Mouse (Mus musculus): Measurements from ENCODE around the gene Wdr43. TPM values are rescaled to one million over a fixed set of nuclear protein-coding genes. Genes with fewer than 3 reads are reported as not detected.

The Wdr43 gene
- polyA plus RNA-seq, 1 experiment from 2014 or later, result 57.0 TPM

DNA sequence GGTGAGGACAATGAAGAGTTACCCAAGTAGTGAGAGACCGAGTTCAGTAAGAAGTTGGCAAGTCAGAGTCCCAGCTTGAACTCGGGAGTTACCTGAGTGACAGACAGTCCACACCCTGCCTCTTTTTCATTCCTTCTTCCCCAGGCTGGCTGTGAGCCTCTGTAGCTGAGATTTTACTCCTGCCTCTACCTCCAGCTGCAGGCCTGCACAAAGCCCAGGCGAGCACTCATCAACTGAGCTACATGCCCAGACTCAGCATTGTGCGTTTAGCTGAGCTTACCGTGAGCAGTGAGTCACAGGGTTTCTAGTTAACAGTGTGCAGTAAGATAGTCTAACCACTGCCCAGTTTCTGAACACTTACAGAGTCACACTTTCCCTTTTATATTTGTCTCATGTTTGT lies 37.2 kb downstream of the Wdr43 start:
- Histone ChIP-seq H3K9me3 (ENCODE audit: control insufficient read depth, low read length) (no peaks in the 10 kb centered on the region), H3K9ac (replicated peaks; ENCODE audit: low read length) (no peak overlapping the region), H3K4me1 (ENCODE audit: control insufficient read depth, insufficient read depth, low read length) (no peaks in the 10 kb centered on the region), H3K27me3 (ENCODE audit: control insufficient read depth, insufficient read depth, low read length) (no peaks in the 10 kb centered on the region), H3K4me3 (replicated peaks; ENCODE audit: low read depth, low read length) (no peak overlapping the region), H3K4me2 (ENCODE audit: low read length) (no peak overlapping the region), H3K27ac (replicated peaks; ENCODE audit: low read depth, low read length) (no peak overlapping the region), H3K36me3 (ENCODE audit: control insufficient read depth, insufficient read depth, low read length) (peaks cover 73% of the 10 kb centered on the region)
- no peak for DNase-seq
- no peak for ATAC-seq (ENCODE audit: low FRiP score, low TSS enrichment)
- WGBS, result 92% methylated on average over 5 of the region's 5 CpGs

DNA sequence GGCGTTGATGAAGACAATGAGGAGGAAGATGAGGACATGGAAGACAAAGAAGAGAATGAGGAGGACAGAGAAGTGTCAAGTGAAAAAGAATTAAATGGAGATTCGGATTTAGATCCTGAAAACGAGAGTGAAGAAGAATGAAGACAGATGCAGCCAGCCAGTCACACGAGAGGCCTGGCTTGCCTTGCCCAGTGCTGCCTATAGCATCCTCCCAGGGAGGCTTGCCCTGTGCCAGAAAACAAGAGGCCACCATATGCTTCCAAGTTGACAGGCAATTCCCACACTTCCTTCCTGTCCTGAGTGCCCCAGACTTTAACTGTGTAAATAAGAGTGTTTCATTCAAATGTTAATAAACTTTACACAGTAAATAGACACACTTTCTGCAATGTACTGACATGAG lies 41.8 kb downstream of the Wdr43 start:
- no peak for ATAC-seq (ENCODE audit: low FRiP score, low TSS enrichment)
- H3K4me3 ChIP-seq (replicated peaks; ENCODE audit: low read depth, low read length), result no peak overlapping the region
- H3K9me3 ChIP-seq (ENCODE audit: control insufficient read depth, low read length), result no peaks in the 10 kb centered on the region
- H3K4me2 ChIP-seq (ENCODE audit: low read length), result no peak overlapping the region
- H3K27me3 ChIP-seq (ENCODE audit: control insufficient read depth, insufficient read depth, low read length), result no peaks in the 10 kb centered on the region
- H3K27ac ChIP-seq (replicated peaks; ENCODE audit: low read depth, low read length), result no peak overlapping the region
- no peaks in the 10 kb centered on the region for H3K4me1 ChIP-seq (ENCODE audit: control insufficient read depth, insufficient read depth, low read length)
- WGBS, result 86% methylated on average over 4 of the region's 4 CpGs
- DNase-seq, result no peak
- H3K36me3 ChIP-seq (ENCODE audit: control insufficient read depth, insufficient read depth, low read length), result peaks cover 45% of the 10 kb centered on the region
- H3K9ac ChIP-seq (replicated peaks; ENCODE audit: low read length), result no peak overlapping the region

DNA sequence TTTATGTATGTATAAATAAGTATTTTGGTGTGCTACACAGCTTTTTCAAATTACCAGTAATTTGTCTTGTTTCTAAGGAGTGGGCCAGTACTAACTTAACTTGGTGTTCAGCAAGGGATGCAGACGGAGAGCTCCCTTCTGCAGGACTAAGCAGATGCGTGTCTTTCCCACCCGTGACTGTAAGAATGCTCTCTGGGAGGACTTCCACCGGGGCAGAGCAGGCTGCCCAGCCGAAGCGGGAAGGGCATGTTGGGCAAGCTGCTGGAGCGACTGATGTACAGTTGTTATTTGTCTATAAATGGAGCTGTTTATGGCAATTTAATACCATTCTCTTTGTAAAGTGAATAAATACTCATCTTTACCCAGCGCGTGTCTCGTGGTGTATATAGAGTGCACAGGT lies 43.0 kb downstream of the Wdr43 start:
- DNase-seq, result no peak
- peaks cover 36% of the 10 kb centered on the region for H3K36me3 ChIP-seq (ENCODE audit: control insufficient read depth, insufficient read depth, low read length)
- 93% methylated on average over 10 of the region's 10 CpGs for WGBS

DNA sequence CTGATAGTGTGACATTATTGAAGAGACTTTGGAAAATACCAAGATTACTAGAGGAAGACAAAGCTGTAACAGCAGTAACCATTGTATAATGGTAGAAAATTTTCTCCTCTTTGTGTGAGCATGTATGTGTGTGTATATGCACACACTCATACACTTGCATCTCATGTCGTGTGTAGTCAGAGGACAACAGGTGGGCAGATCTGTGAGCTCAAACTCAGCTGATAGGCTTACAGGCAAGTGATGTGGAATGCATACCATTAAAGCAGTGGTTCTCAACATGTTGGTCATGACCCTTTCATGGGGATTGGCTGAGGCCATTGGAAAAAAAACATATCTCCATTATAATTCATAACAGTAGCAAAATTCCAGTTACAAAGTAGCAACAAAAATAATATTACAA lies 44.7 kb downstream of the Wdr43 start:
- H3K9me3 ChIP-seq (ENCODE audit: control insufficient read depth, low read length), result no peaks in the 10 kb centered on the region
- no peak overlapping the region for H3K4me2 ChIP-seq (ENCODE audit: low read length)
- no peak overlapping the region for H3K27ac ChIP-seq (replicated peaks; ENCODE audit: low read depth, low read length)
- no peaks in the 10 kb centered on the region; the same call in 1 of the 2 replicates for H3K4me1 ChIP-seq (ENCODE audit: control insufficient read depth, insufficient read depth, low read length)
- peaks cover 27% of the 10 kb centered on the region for H3K36me3 ChIP-seq (ENCODE audit: control insufficient read depth, insufficient read depth, low read length)
- H3K4me3 ChIP-seq (replicated peaks; ENCODE audit: low read depth, low read length), result no peak overlapping the region
- ATAC-seq (ENCODE audit: low FRiP score, low TSS enrichment) (no peak), DNase-seq (no peak)
- 51% methylated on average over 1 of the region's 1 CpGs for WGBS
- no peaks in the 10 kb centered on the region for H3K27me3 ChIP-seq (ENCODE audit: control insufficient read depth, insufficient read depth, low read length)
- H3K9ac ChIP-seq (replicated peaks; ENCODE audit: low read length), result no peak overlapping the region

More for the DNA sequence above, 43.0 kb downstream of the Wdr43 start:
- H3K27ac ChIP-seq (replicated peaks; ENCODE audit: low read depth, low read length), result no peak overlapping the region
- no peaks in the 10 kb centered on the region for H3K27me3 ChIP-seq (ENCODE audit: control insufficient read depth, insufficient read depth, low read length)
- no peak for ATAC-seq (ENCODE audit: low FRiP score, low TSS enrichment)
- no peaks in the 10 kb centered on the region; the same call in 1 of the 2 replicates for H3K4me1 ChIP-seq (ENCODE audit: control insufficient read depth, insufficient read depth, low read length)
- H3K9ac ChIP-seq (replicated peaks; ENCODE audit: low read length), result no peak overlapping the region
- no peak overlapping the region for H3K4me2 ChIP-seq (ENCODE audit: low read length)
- H3K9me3 ChIP-seq (ENCODE audit: control insufficient read depth, low read length), result no peaks in the 10 kb centered on the region
- no peak overlapping the region for H3K4me3 ChIP-seq (replicated peaks; ENCODE audit: low read depth, low read length)

DNA sequence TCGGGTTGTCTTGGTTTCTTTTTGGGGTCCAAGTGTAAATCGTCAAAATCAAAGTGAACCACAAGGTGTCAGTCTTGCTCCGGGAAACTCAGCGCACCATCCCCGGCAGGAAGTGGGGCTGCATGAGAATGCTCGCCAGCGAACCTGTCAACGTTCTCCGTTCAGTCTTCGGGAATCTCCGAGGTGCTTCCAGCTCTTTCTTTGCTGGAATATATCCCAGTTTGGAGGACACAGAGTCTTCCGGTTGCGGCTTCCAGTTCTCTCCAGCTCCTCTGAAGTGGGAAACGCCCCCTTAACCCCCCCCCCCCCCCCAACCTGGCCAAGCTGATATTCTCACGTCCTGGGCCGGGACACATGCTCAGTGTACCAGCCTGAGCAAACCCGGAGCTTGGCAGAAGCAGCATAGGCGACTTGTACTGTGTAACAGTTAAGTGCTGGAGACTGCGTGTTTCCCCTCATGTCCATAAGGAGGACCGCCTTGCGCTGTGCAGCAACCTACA lies 47.1 kb downstream of the Wdr43 start:
- H3K4me2 ChIP-seq (ENCODE audit: low read length), result peak overlapping the region; percentile 61
- H3K36me3 ChIP-seq (ENCODE audit: control insufficient read depth, insufficient read depth, low read length), result peaks cover 10% of the 10 kb centered on the region
- peak; percentile 81 for ATAC-seq (ENCODE audit: low FRiP score, low TSS enrichment)
- no peaks in the 10 kb centered on the region for H3K9me3 ChIP-seq (ENCODE audit: control insufficient read depth, low read length)
- no peaks in the 10 kb centered on the region; the same call in 1 of the 2 replicates for H3K4me1 ChIP-seq (ENCODE audit: control insufficient read depth, insufficient read depth, low read length)
- no peak overlapping the region for H3K27ac ChIP-seq (replicated peaks; ENCODE audit: low read depth, low read length)
- H3K9ac ChIP-seq (replicated peaks; ENCODE audit: low read length), result no peak overlapping the region; the same call in 1 of the 2 replicates
- H3K4me3 ChIP-seq (replicated peaks; ENCODE audit: low read depth, low read length), result peak overlapping the region; percentile 27
- no peaks in the 10 kb centered on the region for H3K27me3 ChIP-seq (ENCODE audit: control insufficient read depth, insufficient read depth, low read length)
- WGBS, result 9% methylated on average over 21 of the region's 21 CpGs
- peak; percentile 92 for DNase-seq

DNA sequence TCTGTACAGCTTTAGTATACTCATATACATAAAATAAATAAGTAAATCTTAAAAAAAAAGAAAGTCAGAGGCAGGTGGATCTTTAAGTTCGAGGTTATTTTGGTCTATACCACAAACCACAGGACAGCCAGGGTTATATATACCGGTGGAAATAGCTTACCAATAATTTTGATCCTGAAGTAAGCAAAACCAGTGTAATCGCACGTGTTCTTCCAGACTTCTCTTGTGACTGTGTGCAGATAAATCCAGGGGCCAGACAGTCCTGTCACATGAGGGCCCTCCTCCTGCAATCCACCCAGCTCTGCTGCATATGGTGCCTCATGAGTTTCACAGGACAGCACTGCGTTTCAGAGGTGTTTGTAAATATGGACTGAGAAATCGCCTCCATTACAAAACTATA lies 47.8 kb downstream of the Wdr43 start:
- Histone ChIP-seq H3K27ac (replicated peaks; ENCODE audit: low read depth, low read length) (no peak overlapping the region), H3K9ac (replicated peaks; ENCODE audit: low read length) (no peak overlapping the region), H3K27me3 (ENCODE audit: control insufficient read depth, insufficient read depth, low read length) (no peaks in the 10 kb centered on the region), H3K4me1 (ENCODE audit: control insufficient read depth, insufficient read depth, low read length) (no peaks in the 10 kb centered on the region; the same call in 1 of the 2 replicates), H3K9me3 (ENCODE audit: control insufficient read depth, low read length) (no peaks in the 10 kb centered on the region), H3K4me2 (ENCODE audit: low read length) (no peak overlapping the region), H3K36me3 (ENCODE audit: control insufficient read depth, insufficient read depth, low read length) (peaks cover 5% of the 10 kb centered on the region; the same call in 1 of the 2 replicates), H3K4me3 (replicated peaks; ENCODE audit: low read depth, low read length) (no peak overlapping the region)
- ATAC-seq (ENCODE audit: low FRiP score, low TSS enrichment), result no peak
- no peak for DNase-seq
- WGBS, result 91% methylated on average over 6 of the region's 6 CpGs

DNA sequence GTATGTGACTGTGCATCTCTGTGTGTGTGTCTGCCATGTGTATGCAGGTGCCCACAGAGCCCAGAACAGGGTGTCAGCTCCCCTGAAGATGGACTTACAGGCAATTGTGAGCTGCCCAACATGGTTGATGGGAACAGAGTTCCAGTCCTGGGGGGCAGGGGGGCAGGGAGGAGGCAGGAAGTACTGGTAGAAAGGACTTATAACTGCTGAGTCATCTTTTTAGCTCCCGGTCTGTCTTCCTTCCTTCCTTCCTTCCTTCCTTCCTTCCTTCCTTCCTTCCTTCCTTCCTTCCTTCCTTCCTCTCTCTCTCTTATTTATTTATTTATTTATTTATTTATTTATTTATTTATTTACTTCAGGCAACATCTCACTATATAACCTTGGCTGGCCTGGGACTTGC lies 48.5 kb downstream of the Wdr43 start:
- WGBS, result 74% methylated on average over 1 of the region's 1 CpGs
- H3K4me2 ChIP-seq (ENCODE audit: low read length), result no peak overlapping the region
- no peaks in the 10 kb centered on the region; the same call in 1 of the 2 replicates for H3K36me3 ChIP-seq (ENCODE audit: control insufficient read depth, insufficient read depth, low read length)
- H3K9ac ChIP-seq (replicated peaks; ENCODE audit: low read length), result no peak overlapping the region
- no peak overlapping the region for H3K4me3 ChIP-seq (replicated peaks; ENCODE audit: low read depth, low read length)
- ATAC-seq (ENCODE audit: low FRiP score, low TSS enrichment), result no peak
- no peak for DNase-seq
- no peaks in the 10 kb centered on the region; the same call in 1 of the 2 replicates for H3K4me1 ChIP-seq (ENCODE audit: control insufficient read depth, insufficient read depth, low read length)
- H3K27ac ChIP-seq (replicated peaks; ENCODE audit: low read depth, low read length), result no peak overlapping the region
- no peaks in the 10 kb centered on the region for H3K9me3 ChIP-seq (ENCODE audit: control insufficient read depth, low read length)
- H3K27me3 ChIP-seq (ENCODE audit: control insufficient read depth, insufficient read depth, low read length), result no peaks in the 10 kb centered on the region

DNA sequence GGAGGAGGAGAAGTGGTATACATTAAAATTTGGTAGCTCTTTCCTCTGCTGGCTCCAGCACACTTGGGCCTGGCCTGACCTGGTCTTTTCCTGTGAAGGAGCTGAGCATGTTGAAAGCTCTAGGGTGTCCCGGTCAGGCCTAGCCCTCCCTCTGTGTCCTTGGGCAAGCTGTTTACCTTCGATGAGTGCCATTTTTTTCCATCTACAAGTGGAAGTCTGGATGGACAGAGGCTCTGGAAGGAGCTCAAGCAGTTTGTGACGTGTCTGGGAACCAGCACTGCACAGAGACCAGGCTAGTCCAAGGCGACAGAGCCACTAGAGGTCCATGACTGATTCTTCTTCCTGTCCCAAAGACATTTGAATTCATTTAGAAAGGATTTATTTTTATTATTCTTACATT lies 49.5 kb downstream of the Wdr43 start:
- Histone ChIP-seq H3K27me3 (ENCODE audit: control insufficient read depth, insufficient read depth, low read length) (no peaks in the 10 kb centered on the region), H3K4me1 (ENCODE audit: control insufficient read depth, insufficient read depth, low read length) (no peaks in the 10 kb centered on the region; the same call in 1 of the 2 replicates), H3K36me3 (ENCODE audit: control insufficient read depth, insufficient read depth, low read length) (no peaks in the 10 kb centered on the region), H3K27ac (replicated peaks; ENCODE audit: low read depth, low read length) (no peak overlapping the region), H3K9ac (replicated peaks; ENCODE audit: low read length) (no peak overlapping the region), H3K4me3 (replicated peaks; ENCODE audit: low read depth, low read length) (no peak overlapping the region), H3K4me2 (ENCODE audit: low read length) (no peak overlapping the region), H3K9me3 (ENCODE audit: control insufficient read depth, low read length) (no peaks in the 10 kb centered on the region)
- 87% methylated on average over 4 of the region's 4 CpGs for WGBS
- no peak for DNase-seq
- no peak for ATAC-seq (ENCODE audit: low FRiP score, low TSS enrichment)

DNA sequence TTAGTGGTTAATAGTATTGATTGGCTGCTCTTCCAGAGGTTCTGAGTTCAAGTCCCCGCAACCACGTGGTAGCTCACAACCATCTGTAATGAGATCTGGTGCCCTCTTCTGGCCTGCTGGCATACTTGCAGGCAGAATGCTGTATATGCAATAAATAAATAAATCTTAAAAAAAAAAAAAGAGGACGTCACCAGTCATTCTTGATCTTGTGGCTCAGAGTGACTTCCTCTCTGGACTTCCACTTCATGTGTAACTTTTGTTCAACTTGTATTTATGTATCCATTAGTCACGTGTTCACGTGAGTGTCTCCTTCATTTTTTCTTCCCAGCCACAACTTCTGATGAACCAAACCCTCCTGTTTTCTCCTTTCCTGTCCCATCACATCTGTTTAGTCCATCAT lies 53.8 kb downstream of the Wdr43 start:
- H3K4me2 ChIP-seq (ENCODE audit: low read length), result no peak overlapping the region
- H3K9me3 ChIP-seq (ENCODE audit: control insufficient read depth, low read length), result no peaks in the 10 kb centered on the region
- ATAC-seq (ENCODE audit: low FRiP score, low TSS enrichment), result no peak
- H3K4me3 ChIP-seq (replicated peaks; ENCODE audit: low read depth, low read length), result no peak overlapping the region
- no peak overlapping the region for H3K9ac ChIP-seq (replicated peaks; ENCODE audit: low read length)
- no peaks in the 10 kb centered on the region for H3K36me3 ChIP-seq (ENCODE audit: control insufficient read depth, insufficient read depth, low read length)
- no peak overlapping the region for H3K27ac ChIP-seq (replicated peaks; ENCODE audit: low read depth, low read length)
- no peaks in the 10 kb centered on the region for H3K4me1 ChIP-seq (ENCODE audit: control insufficient read depth, insufficient read depth, low read length)
- DNase-seq, result no peak
- no peaks in the 10 kb centered on the region for H3K27me3 ChIP-seq (ENCODE audit: control insufficient read depth, insufficient read depth, low read length)
- 88% methylated on average over 5 of the region's 5 CpGs for WGBS

Data from midbrain, embryonic 14.5 days (tissue).